In the genomic region with DNA sequence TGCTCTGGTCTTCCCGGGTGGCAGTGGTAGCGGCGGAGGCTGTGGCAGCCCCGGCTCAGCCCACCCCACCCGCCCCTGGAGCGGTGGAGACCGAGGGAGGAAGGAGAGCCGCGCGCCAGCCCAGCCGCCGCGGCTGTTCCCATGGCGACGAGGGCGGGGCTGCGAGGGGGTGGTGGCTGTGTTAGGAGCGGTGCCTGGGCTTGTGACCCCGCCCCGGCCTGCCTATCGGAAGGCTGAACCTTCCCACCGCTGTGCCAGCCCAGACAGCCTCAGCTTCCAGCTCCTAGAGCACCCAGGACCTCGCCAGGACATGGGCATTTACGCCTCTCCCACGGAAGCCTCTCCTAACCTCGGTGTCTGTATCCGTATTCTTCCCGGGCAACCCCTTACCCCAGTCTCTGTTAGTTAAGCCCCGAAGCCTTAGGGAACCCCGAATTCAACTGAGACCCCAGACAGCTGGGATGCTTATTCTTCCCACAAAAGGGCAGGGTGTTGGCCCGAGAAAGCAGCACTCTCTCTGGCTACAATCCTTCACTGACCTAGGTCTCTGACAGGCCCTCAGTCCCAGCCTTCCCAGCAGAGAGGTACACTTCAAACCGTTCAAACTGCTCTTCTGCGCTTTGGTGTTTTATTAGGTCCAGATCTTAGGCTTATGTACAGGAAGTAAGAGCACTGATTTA, we compare ENCODE assay signal across 8 mouse cellular contexts. TPM values are rescaled to one million over a fixed set of nuclear protein-coding genes. Genes with fewer than 3 reads are reported as not detected.
DNase-seq lines count a peak whose midpoint lies in the region; ATAC-seq and TF ChIP-seq lines count a peak whose summit lies in the region.

Gene Ctxn1, minus strand, starts transcription at position 150 of the 680 bp plus-strand sequence.

- H3K4me1 ChIP-seq in hindbrain, embryonic 16.5 days (ENCODE audit: control insufficient read depth, insufficient read depth, low read depth, low read length): peaks cover 23% of the 10 kb centered on the region
- peaks cover 47% of the 10 kb centered on the region for H3K4me1 ChIP-seq in megakaryocyte, embryonic 14.5 days

- DNase-seq in cerebellum, postnatal 4 days (ENCODE audit: low spot score in 2 of 2): peak; percentile 89 to 94
- DNase-seq in gastrocnemius, adult 2 months: peak; percentile 96
- DNase-seq in left cerebral cortex, adult 8-10 months (ENCODE audit: low spot score in 2 of 2): peak; percentile 87 to 94
- peak; percentile 91 to 92 for DNase-seq in right cerebral cortex, adult 2 months (ENCODE audit: low spot score in 2 of 2)
- peak; percentile 97 for DNase-seq in urinary bladder, postnatal 14 days (ENCODE audit: low spot score)

- H3K27ac ChIP-seq in gastrocnemius, adult 2 months: peak within 1 kb of the TSS; percentile 53
- peak within 1 kb of the TSS; percentile 97 for H3K27ac ChIP-seq in hindbrain, embryonic 16.5 days (ENCODE audit: low read depth, low read length)

- intact Hi-C loops in gastrocnemius, adult 2 months (cut with DNase I): no loop called here

- peak within 1 kb of the TSS; percentile 88 for H3K9ac ChIP-seq in hindbrain, embryonic 16.5 days (ENCODE audit: low read depth, low read length)

- ATAC-seq in activated CD4-positive, CD25-positive, alpha-beta regulatory T cell, adult 4 months: peak; percentile 97
- ATAC-seq in hindbrain, embryonic 16.5 days: peak; percentile 91

- no peak for TF ChIP-seq CTCF in gastrocnemius, adult 2 months (IDR thresholded peaks at IDR 0.05)

- H3K27me3 ChIP-seq in hindbrain, embryonic 16.5 days (replicated peaks; ENCODE audit: control insufficient read depth, insufficient read depth, low read length): no peaks in the 10 kb centered on the region
- no peaks in the 10 kb centered on the region for H3K27me3 ChIP-seq in megakaryocyte, embryonic 14.5 days (replicated peaks)

- peak within 1 kb of the TSS; percentile 59 for H3K4me2 ChIP-seq in hindbrain, embryonic 16.5 days (ENCODE audit: low read length)

- H3K4me3 ChIP-seq in gastrocnemius, adult 2 months: peak within 1 kb of the TSS; percentile 73
- H3K4me3 ChIP-seq in hindbrain, embryonic 16.5 days (ENCODE audit: low read length): peak within 1 kb of the TSS; percentile 75
- peak within 1 kb of the TSS; percentile 94 for H3K4me3 ChIP-seq in megakaryocyte, embryonic 14.5 days (replicated peaks)

- no peaks in the 10 kb centered on the region for H3K9me3 ChIP-seq in hindbrain, embryonic 16.5 days (ENCODE audit: control insufficient read depth, low read length)
- H3K9me3 ChIP-seq in megakaryocyte, embryonic 14.5 days: no peaks in the 10 kb centered on the region

- 6% methylated on average over 20 of the region's 33 CpGs for WGBS in hindbrain, embryonic 16.5 days

- H3K36me3 ChIP-seq in hindbrain, embryonic 16.5 days (ENCODE audit: control insufficient read depth, insufficient read depth, low read length): peaks cover 34% of the 10 kb centered on the region
- H3K36me3 ChIP-seq in megakaryocyte, embryonic 14.5 days (replicated peaks; ENCODE audit: low read length): peaks cover 81% of the 10 kb centered on the region

RNA-seq across cellular contexts. Expression of gene Ctxn1, which starts in this region (rescaled TPM):
- polyA plus RNA-seq in activated CD4-positive, CD25-positive, alpha-beta regulatory T cell, adult 4 months (2017; shearing (Covaris generic)): under 1 TPM in 1 of 2 experiments, not detected in 1; 0.83 TPM
- total RNA-seq in gastrocnemius, adult 2 months (2021): under 1 TPM; 0.41 to 0.45 TPM
- 278 and 289 TPM in 2 replicates for polyA plus RNA-seq in hindbrain, embryonic 16.5 days (2015; fragmentation: Nextera tagmentation; extraction: Ambion mirVana)
- total RNA-seq in left cerebral cortex, adult 8-10 months (2022): 100 to 1,000 TPM; 515 to 546 (median 526) TPM
- polyA plus RNA-seq in megakaryocyte, embryonic 14.5 days (2012; ENCODE audit: insufficient read depth, low replicate concordance): 4.9 and 6.9 TPM in 2 replicates

Comparison
In these comparisons a context has a peak if more than half of its experiments do, and no peak if none do; other contexts are left out.
1. Peak in every context shown above with its lines: DNase-seq, ATAC-seq, H3K4me3 ChIP-seq and H3K27ac ChIP-seq.
2. RNA of gene Ctxn1 (total RNA-seq): 515 to 546 TPM in left cerebral cortex, adult 8-10 months; 0.41 to 0.45 TPM in gastrocnemius, adult 2 months; every median in the first group is over 100 times any median in the second.
3. RNA of gene Ctxn1 (polyA plus RNA-seq): 278 to 289 TPM in hindbrain, embryonic 16.5 days; 4.9 to 6.9 TPM in megakaryocyte, embryonic 14.5 days and 0.83 TPM in activated CD4-positive, CD25-positive, alpha-beta regulatory T cell, adult 4 months; every median in the first group is over 10 times any median in the second.
4. Peak in ATAC-seq in activated CD4-positive, CD25-positive, alpha-beta regulatory T cell, adult 4 months; RNA of the gene not detected or under 1 TPM.
5. Peak in DNase-seq, H3K4me3 ChIP-seq and H3K27ac ChIP-seq in gastrocnemius, adult 2 months; RNA of the gene not detected or under 1 TPM.